In the genomic region with DNA sequence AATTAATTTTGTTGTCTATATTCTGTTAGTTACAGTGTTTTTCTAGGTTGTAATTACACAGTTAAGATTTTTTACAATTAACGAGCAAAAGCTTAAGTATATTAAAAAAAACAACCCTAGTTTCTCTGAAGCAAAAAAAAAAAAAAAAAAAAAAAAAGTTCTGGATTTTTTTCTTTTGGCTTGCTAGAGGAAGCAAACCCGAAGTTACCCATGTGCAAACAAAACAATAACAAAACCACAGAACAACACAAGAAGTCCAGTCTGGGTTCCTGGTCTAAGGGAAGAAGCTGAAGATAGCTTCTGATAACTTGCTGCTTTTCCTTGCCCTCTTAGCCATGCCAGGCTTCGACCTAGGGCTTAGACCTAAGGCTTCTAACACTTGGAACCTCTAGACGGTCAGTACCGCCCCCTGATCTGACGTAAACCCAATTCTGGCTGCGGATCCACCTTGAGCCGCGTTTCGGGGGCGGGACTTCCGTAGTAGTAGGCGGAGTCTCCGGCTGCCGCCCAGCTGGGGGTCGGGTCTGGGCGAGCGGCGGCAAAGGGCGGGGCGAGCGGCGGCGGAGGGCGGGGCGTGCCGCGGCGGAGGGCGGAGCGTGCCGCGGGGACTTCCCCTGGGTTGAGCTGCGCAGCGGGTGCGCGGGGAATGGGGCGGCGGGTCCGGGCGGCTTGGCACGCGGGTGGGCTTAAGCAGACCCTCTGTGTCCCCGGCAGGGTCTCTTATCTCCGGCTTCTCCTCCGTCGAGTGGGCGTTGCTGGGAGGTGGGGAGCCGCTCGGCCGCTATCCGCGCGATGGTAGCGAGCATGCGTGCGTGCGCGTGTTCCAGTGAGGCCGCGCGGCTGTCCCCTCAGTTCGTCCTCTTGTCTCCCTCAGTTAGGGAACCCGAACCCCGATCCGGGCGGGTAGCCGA, we compare ENCODE assay signal across 8 mouse cellular contexts. TPM values are rescaled to one million over a fixed set of nuclear protein-coding genes. Genes with fewer than 3 reads are reported as not detected.
DNase-seq lines count a peak whose midpoint lies in the region; ATAC-seq lines count a peak whose summit lies in the region.

A gene (plus strand): TSS at position 580 of the 911 bp plus-strand sequence.

- no peaks in the 10 kb centered on the region for H3K27me3 ChIP-seq in hindbrain, embryonic 11.5 days (ENCODE audit: control insufficient read depth, insufficient read depth, low read length)

- peak within 1 kb of the TSS; percentile 71 for H3K4me3 ChIP-seq in hindbrain, embryonic 11.5 days (ENCODE audit: low read depth, low read length)

- 0 out of 2 replicates have a peak within 1 kb of the TSS, but pooled peaks have one; percentile 24 for H3K27ac ChIP-seq in hindbrain, embryonic 11.5 days (ENCODE audit: low read depth, low read length)

- DNase-seq in Muller cell, postnatal 12 days (ENCODE audit: inconsistent ontology term): peak; percentile 92
- DNase-seq in cerebellum, adult 9-11 months: peak; percentile 94
- peak; percentile 87 to 94 for DNase-seq in frontal cortex, adult 2 months (ENCODE audit: extremely low spot score in 1 of 2, low spot score in 1 of 2)
- peak; percentile 95 for DNase-seq in hindbrain, embryonic 11.5 days (ENCODE audit: low spot score)
- peak; percentile 94 to 95 for DNase-seq in layer of hippocampus, postnatal 10 days (ENCODE audit: low spot score in 2 of 2)
- DNase-seq in lung, postnatal 10 days: peak; percentile 97
- peak; percentile 96 for DNase-seq in ovary, postnatal 36 days (ENCODE audit: low spot score)
- peak; percentile 99 for DNase-seq in thymus, postnatal 25 days

- 3% methylated on average over 57 of the region's 68 CpGs for WGBS in hindbrain, embryonic 11.5 days

- no peaks in the 10 kb centered on the region for H3K36me3 ChIP-seq in hindbrain, embryonic 11.5 days (ENCODE audit: control insufficient read depth, insufficient read depth, low read length)

- peak within 1 kb of the TSS; percentile 92 for H3K4me2 ChIP-seq in hindbrain, embryonic 11.5 days (replicated peaks; ENCODE audit: low read depth, low read length)

- no peaks in the 10 kb centered on the region for H3K9me3 ChIP-seq in hindbrain, embryonic 11.5 days (ENCODE audit: control insufficient read depth, low read length)

- peak within 1 kb of the TSS; percentile 93 for H3K9ac ChIP-seq in hindbrain, embryonic 11.5 days (ENCODE audit: low read depth, low read length)

- H3K4me1 ChIP-seq in hindbrain, embryonic 11.5 days (replicated peaks; ENCODE audit: control insufficient read depth, insufficient read depth, low read length): no peaks in the 10 kb centered on the region

- ATAC-seq in hindbrain, embryonic 11.5 days (ENCODE audit: low FRiP score): peak; percentile 96

RNA-seq across cellular contexts. Expression of the gene that starts here (rescaled TPM):
- 7.7 and 10.3 TPM in 2 replicates for polyA plus RNA-seq in frontal cortex, adult 2 months (2012; rRNA removed)
- polyA plus RNA-seq in hindbrain, embryonic 11.5 days (2014; fragmentation: Nextera tagmentation; extraction: Ambion mirVana): 9.3 TPM in 2 replicates
- total RNA-seq in layer of hippocampus, postnatal 10 days (2021): 1 to 10 TPM; 3.3 to 5.7 TPM

Comparison
In these comparisons a context has a peak if more than half of its experiments do, and no peak if none do; other contexts are left out.
1. Peak in every context shown above with its lines: DNase-seq, ATAC-seq, H3K4me3 ChIP-seq and H3K27ac ChIP-seq.